Mouse (Mus musculus): ENCODE data around the gene Yipf3.

DNA sequence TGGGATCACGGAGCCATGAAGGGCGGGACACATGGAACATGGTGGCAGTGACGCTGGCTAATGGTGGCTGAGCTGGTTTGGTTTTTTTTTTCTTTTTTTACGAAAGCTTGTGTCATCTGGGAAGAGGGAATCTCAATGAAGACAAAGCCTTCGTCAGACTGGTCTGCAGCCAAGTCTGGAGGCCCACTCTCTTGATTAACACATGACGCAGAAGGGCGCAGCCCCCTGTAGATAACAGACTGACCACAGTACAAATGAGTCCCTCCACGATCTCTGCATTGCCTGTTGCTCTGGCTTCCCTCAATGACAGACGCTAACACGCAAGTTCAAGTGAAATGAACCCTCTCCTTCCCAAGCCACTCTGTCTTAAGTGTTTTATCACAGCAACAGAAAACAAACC, 27.6 kb downstream of the Yipf3 start:
- TF ChIP-seq POLR2A (IDR thresholded peaks at IDR 0.05; ENCODE audit: borderline replicate concordance, low read depth, low read length) (no peak), CTCF (IDR thresholded peaks at IDR 0.05; ENCODE audit: low read depth, low read length) (no peak)

All from bone marrow macrophage, adult 2 months (primary cell).